Mouse (Mus musculus) cortical plate, adult 2 months (tissue): Measurements from ENCODE around the gene Nat8l. TPM values are rescaled to one million over a fixed set of nuclear protein-coding genes. Genes with fewer than 3 reads are reported as not detected.
A peak's percentile ranks its signal among the peaks of the same experiment; 100 is the strongest.
"Not testable (repeated sequence)": the region's sequence is repeated elsewhere in the genome, so short reads cannot be mapped to it uniquely, and the experiment has no call there.

ENCODE experiments used
- H3K27ac ChIP-seq: fragments of 200-500 bp; 2 replicates; pipeline ENCODE4 v1.5.1; 2012; ENCODE audit warnings: low read length, control low read depth, inconsistent platforms; ENCODE audit not compliant: insufficient read depth
- H3K4me1 ChIP-seq: fragments of 200-500 bp; 2 replicates; pipeline ENCODE4 v1.6.1; 2011; ENCODE audit warnings: low read length; ENCODE audit not compliant: control insufficient read depth, insufficient read depth
- H3K4me3 ChIP-seq: fragments of 200-500 bp; 2 replicates; pipeline ENCODE4 v1.5.1; 2011; ENCODE audit warnings: mild to moderate bottlenecking, low read length, control low read depth; ENCODE audit not compliant: insufficient read depth
- CTCF ChIP-seq: fragments of 200-500 bp; IDR thresholded peaks from 2 replicates; pipeline ENCODE4 v1.5.1; 2011; ENCODE audit warnings: mild to moderate bottlenecking, control low read depth, low read length; ENCODE audit not compliant: insufficient read depth; ENCODE audit errors: extremely low read depth
- POLR2A ChIP-seq: fragments of 200-500 bp; IDR thresholded peaks from 2 replicates; pipeline ENCODE4 v1.6.1; 2011; ENCODE audit warnings: mild to moderate bottlenecking, low read length, control low read depth; ENCODE audit not compliant: insufficient read depth; ENCODE audit errors: extremely low read depth
- polyA plus RNA-seq: library from polyadenylated mRNA; depleted of rRNA; stranded (reverse); fragments of >200 nt; gene quantifications from 2 replicates; pipeline ENCODE4 v1.2.3, GENCODE M21; 2012; rRNA removed

The Nat8l gene
- polyA plus RNA-seq, result 151 and 153 TPM in 2 replicates

DNA sequence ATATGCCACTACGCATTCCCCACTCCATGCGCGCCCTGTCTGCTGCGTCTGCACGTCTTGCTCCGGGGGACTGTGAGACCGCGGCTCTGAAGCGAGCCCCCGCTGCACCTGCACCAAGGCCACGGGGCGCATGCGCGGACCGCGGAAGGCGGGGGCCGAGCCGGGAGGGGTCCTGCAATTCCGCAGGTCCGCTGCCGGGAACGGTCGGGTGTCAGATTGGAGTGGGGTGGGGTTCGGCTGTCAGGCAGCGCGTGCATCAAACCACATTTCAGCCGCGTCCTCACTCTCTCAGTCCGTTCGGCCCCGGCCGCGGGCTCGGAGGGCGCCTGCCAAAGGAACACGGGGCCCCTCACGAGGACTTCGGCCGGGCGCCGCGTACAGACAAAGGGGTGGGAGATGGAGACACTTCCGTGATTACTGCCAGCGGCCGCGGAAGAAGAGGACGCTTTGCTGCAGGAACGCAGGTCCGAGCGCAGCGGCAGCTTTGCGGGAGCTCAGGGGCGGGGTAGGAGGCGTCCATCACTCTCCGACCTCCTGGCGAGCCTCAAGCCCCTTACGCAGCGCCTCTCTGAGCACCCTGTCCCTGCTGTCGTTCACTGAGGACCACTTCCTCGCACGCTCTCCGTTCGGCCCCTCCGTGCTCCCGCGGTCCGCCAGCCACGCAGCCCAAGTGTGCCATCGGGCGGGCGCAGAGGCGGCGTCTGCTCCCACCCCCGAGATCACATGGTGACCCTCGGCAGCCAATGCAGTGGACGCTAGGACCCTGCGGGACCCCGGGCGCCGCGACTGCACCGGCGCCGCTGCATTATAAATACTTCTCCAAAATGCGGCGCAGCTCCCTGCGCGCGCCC lies at the start of gene Nat8l:
Gene Nat8l (plus strand): TSS at position 142 of the 851 bp plus-strand sequence.
- peaks cover 14% of the 10 kb centered on the region; the same call in 1 of the 2 replicates for H3K4me1 ChIP-seq
- H3K27ac ChIP-seq, result peak within 1 kb of the TSS; percentile 94
- H3K4me3 ChIP-seq, result peak within 1 kb of the TSS; percentile 64
- TF ChIP-seq CTCF, result no peak
- peak; percentile 82; the same call in 1 of the 2 replicates for TF ChIP-seq POLR2A

DNA sequence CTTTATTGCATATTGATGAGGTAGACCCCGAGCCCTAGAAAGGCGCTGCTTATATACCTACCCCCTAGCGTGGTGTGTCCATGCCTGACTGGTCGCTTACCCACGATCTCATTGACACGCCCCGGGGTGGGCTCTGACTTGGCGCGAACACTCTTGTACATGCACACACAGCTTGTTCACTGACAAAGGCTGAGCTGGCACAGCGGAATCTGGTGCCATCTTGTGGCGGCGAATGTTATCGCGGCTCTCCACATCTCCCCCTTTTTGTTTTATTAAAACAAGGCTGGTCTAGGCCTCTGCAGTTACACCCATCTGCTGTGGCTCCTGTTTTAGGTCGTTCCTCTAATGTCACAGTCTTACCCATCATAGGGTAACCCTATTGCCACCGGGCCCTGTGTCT lies 48.7 kb upstream of the Nat8l start:
- not testable (repeated sequence) for H3K4me1 ChIP-seq, H3K27ac ChIP-seq, H3K4me3 ChIP-seq

DNA sequence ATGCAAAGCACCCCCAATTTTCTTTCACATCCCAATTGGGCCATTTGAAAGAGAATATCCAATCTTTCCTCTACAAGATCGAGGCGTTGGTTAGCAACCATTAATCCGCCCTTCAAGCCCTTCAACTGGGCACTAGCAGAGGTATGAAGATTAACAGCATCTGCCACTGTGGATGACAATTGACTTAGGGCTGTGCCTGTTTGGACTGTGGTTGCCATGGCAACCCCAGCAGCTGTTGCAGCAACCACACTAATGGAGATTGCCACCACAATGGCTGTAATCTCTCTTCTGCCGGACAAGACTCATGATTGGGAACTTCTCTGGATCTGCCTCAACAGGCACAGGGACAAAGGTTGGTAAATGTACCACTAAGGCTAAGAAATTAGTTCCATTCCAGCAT lies 47.5 kb upstream of the Nat8l start:
- Histone ChIP-seq H3K4me1 (no peaks in the 10 kb centered on the region), H3K4me3 (no peak overlapping the region), H3K27ac (no peak overlapping the region)
- TF ChIP-seq POLR2A (no peak), CTCF (no peak)

DNA sequence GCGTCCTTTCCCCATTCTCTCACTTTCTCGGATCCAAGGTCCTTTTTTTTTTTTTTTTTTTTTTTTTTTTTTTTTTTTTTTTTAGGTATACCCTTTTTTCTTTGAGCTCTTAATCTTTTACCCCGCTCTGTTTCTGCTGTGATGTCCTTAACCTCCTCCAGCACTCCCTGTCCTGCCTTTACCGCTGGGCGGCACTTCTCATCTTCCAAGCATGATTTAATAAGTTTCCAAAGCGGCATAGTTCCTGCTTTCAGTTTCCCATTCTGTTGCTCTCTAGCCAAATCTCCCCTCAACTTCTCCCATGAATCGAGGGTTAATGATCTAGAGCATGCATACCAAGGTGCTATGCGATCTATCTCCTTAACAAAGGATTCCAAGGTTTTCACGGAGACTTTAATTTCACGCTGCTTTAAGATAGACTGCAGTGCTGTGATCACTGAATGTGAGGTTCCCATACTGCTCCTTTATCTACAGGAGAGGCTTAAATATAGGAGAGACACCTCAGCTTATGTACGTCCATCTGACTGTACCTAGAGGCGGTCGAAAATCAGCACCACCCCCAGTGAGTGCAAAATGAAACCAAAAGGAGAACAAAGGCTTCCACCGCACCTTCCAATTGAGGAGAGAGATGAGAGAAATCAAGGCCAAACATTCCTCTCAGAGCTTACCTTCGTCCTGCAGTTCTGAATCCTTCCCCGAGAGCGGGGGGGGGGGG lies 42.2 kb upstream of the Nat8l start:
- Histone ChIP-seq H3K27ac (no peak overlapping the region), H3K4me3 (peak overlapping the region; percentile 24), H3K4me1 (no peaks in the 10 kb centered on the region)
- TF ChIP-seq POLR2A (no peak), CTCF (no peak)

DNA sequence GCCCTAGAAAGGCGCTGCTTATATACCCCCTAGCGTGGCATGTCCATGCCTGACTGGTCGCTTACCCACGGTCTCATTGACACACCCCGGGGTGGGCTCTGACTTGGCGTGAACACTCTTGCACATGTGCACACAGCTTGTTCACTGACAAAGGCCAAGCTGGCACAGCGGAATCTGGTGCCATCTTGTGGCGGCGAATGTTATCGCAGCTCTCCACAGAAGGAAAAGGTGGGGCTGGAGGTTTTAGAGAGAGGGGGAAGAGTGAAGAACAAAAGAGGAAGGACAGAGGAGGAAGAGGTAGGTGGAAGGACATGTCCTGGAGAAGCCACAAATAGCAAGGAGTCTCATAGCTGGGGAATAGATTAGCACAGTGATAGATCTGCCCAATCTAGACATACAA lies 41.4 kb upstream of the Nat8l start:
- TF ChIP-seq POLR2A (peak; percentile 12; the same call in 1 of the 2 replicates), CTCF (peak; percentile 89)
- no peak overlapping the region for H3K27ac ChIP-seq
- H3K4me3 ChIP-seq, result peak overlapping the region; percentile 24
- H3K4me1 ChIP-seq, result no peaks in the 10 kb centered on the region

DNA sequence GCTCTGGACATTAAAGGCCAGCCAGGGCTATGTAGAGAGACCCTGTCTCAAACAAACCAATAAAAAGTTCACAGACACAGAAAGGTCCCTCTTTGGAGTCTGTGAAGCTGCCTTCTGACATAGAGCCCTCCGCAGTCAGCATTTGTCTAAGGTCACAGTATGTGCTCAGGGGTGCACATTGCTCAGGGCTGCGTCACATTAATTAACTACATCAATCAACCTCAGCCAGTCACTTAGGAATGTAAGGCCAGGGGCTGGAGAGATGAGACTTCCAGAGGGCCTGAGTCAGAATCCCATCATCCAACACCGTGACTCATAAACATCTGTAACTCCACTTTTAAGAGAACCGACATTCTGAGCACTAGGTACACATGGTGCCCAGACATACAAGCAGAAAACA lies 39.9 kb upstream of the Nat8l start:
- Histone ChIP-seq H3K4me3 (no peak overlapping the region), H3K27ac (no peak overlapping the region), H3K4me1 (no peaks in the 10 kb centered on the region)
- TF ChIP-seq POLR2A (no peak), CTCF (no peak)

DNA sequence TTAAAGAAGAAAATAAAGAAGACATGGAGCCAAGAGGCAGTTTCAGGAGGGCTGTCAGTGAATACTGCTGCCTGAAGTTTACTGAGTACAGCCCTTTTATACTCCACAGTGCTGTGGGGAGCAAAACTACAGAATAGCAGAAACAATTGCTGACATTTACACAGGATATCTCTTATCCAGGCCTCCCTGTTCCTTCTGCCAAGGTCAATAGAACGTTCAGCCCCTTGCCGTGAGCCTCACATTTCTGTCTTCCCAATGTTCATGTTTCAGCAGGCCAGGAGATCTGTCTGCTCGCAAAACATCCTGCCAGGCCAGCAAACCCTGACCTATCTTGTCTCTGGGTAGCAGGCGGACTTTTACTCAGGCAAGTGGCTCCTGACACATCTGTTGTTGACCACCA lies 36.4 kb upstream of the Nat8l start:
- TF ChIP-seq POLR2A (no peak), CTCF (no peak)
- no peak overlapping the region for H3K27ac ChIP-seq
- H3K4me3 ChIP-seq, result no peak overlapping the region

DNA sequence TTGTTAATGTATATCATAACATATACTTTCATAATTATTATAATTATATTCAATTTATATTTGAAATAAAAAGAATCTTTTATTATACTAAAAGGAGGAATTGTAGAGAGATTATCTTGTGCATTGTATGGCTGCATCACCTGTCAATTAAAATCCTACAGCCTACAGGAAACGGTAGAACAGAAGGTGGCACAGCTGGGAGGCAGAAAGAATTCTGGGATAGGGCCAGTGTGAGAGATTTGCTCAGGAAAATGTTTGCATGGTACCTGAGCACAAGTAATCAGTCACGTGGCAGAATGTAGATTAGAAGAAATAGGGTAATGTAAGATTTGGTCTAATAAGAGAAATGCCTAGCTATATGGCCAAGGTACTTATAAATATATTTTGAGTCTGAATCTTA lies 21.0 kb upstream of the Nat8l start:
- H3K4me3 ChIP-seq, result no peak overlapping the region
- H3K27ac ChIP-seq, result no peak overlapping the region
- TF ChIP-seq POLR2A, result no peak
- TF ChIP-seq CTCF, result no peak
- no peaks in the 10 kb centered on the region for H3K4me1 ChIP-seq

More for the DNA sequence above, 36.4 kb upstream of the Nat8l start:
- H3K4me1 ChIP-seq, result no peaks in the 10 kb centered on the region

DNA sequence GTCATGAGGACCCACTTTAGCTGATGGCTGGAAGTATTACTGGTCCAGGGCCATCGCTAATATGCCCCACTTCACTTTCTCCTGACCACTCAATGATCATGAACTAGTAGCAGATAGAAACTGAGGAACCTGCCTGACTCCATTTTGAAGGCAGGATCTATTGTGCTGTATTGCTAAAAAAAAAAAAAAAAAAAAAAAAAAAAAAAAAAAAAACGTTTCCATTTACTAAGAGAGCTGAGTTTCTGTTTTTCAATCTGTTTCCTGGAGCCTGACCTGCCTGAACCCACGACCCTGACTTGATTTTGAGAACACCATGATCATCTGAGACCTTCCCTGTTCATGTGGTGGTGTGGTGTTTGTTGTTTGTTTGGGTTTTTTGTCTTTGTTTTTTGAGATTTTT lies 19.5 kb upstream of the Nat8l start:
- no peak for TF ChIP-seq CTCF
- H3K27ac ChIP-seq, result no peak overlapping the region
- H3K4me3 ChIP-seq, result no peak overlapping the region
- H3K4me1 ChIP-seq, result no peaks in the 10 kb centered on the region

DNA sequence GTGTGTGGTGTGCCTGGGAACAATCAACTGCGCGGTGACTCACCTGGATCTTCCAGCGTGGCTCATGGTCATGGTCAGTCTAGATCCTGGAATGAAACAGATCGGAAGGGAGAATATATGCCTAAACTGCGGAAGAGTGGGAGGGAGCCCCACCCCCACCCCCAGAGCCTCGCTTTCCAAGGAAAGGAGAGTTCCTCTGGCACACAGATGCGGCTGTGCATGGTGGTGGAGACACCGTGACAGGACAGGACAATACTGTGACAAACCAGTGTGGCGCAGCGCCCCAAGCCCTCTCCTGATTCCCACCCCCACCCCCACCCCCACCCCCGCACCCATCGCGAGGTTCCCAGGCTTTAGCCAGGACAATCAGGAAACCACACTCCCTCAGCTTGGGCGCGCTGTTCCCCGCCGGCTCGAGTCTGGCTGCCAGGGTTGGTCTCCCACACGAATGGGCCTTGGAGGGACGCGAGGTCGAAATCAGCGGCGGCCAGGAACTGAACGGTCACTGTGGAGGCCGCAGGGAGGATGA lies 13.0 kb upstream of the Nat8l start:
- peak; percentile 31; the same call in 1 of the 2 replicates for TF ChIP-seq POLR2A
- TF ChIP-seq CTCF, result no peak
- peak overlapping the region; percentile 99 for H3K27ac ChIP-seq
- H3K4me3 ChIP-seq, result peak overlapping the region; percentile 96
- H3K4me1 ChIP-seq, result peaks cover 5% of the 10 kb centered on the region
